Mouse (Mus musculus): ENCODE data around the gene Flrt1. TPM values are rescaled to one million over a fixed set of nuclear protein-coding genes. Genes with fewer than 3 reads are reported as not detected.
"Not testable (repeated sequence)": the region's sequence is repeated elsewhere in the genome, so short reads cannot be mapped to it uniquely, and the experiment has no call there.

Flrt1 gene
- polyA plus RNA-seq, 1 experiment from 2014 or later = 1.3 TPM

GRCm38 (mm10) chr19:7055173-7055572 lies 50.4 kb downstream of the Flrt1 start:
- H3K27ac ChIP-seq = peak overlapping the region; percentile 51
- H3K9ac ChIP-seq = no peak overlapping the region
- H3K4me3 ChIP-seq = no peak overlapping the region
- peaks cover 37% of the 10 kb centered on the region for H3K4me1 ChIP-seq (replicated peaks)
- peak overlapping the region; percentile 3; the same call in 1 of the 2 replicates for H3K4me2 ChIP-seq
- no peak for ATAC-seq (replicated peaks; ENCODE audit: insufficient number of reproducible peaks, insufficient read depth, low FRiP score, low read depth)
- no peaks in the 10 kb centered on the region for H3K27me3 ChIP-seq
- WGBS = 44% methylated on average over 3 of the region's 3 CpGs
- no peaks in the 10 kb centered on the region for H3K36me3 ChIP-seq
- no peaks in the 10 kb centered on the region for H3K9me3 ChIP-seq (replicated peaks)

GRCm38 (mm10) chr19:7054772-7055171 lies 50.8 kb downstream of the Flrt1 start:
- no peak overlapping the region; the same call in 1 of the 2 replicates for H3K4me2 ChIP-seq
- no peaks in the 10 kb centered on the region for H3K9me3 ChIP-seq (replicated peaks)
- H3K9ac ChIP-seq = no peak overlapping the region
- H3K4me1 ChIP-seq (replicated peaks) = peaks cover 37% of the 10 kb centered on the region
- H3K36me3 ChIP-seq = no peaks in the 10 kb centered on the region
- 36% methylated on average over 10 of the region's 10 CpGs for WGBS
- peak overlapping the region; percentile 51 for H3K27ac ChIP-seq
- no peaks in the 10 kb centered on the region for H3K27me3 ChIP-seq
- ATAC-seq (replicated peaks; ENCODE audit: insufficient number of reproducible peaks, insufficient read depth, low FRiP score, low read depth) = no peak
- no peak overlapping the region for H3K4me3 ChIP-seq

GRCm38 (mm10) chr19:7053382-7053781 lies 52.1 kb downstream of the Flrt1 start:
- not testable (repeated sequence) for ATAC-seq (replicated peaks; ENCODE audit: insufficient number of reproducible peaks, insufficient read depth, low FRiP score, low read depth); H3K27ac ChIP-seq; H3K27me3 ChIP-seq; H3K9ac ChIP-seq; H3K9me3 ChIP-seq (replicated peaks); H3K4me2 ChIP-seq; H3K4me3 ChIP-seq; H3K36me3 ChIP-seq
- peaks cover 34% of the 10 kb centered on the region for H3K4me1 ChIP-seq (replicated peaks)
- WGBS = 83% methylated on average over 4 of the region's 4 CpGs

- no peak for ATAC-seq (replicated peaks; ENCODE audit: insufficient number of reproducible peaks, insufficient read depth, low FRiP score, low read depth)
- 22% methylated on average over 4 of the region's 4 CpGs for WGBS
- no peak overlapping the region for H3K4me2 ChIP-seq
- H3K36me3 ChIP-seq = no peaks in the 10 kb centered on the region
- H3K9me3 ChIP-seq (replicated peaks) = no peaks in the 10 kb centered on the region
- H3K27ac ChIP-seq = peak overlapping the region; percentile 81
- peak overlapping the region; percentile 20; the same call in 1 of the 2 replicates for H3K9ac ChIP-seq
- H3K4me1 ChIP-seq (replicated peaks) = peaks cover 18% of the 10 kb centered on the region
- H3K4me3 ChIP-seq = no peak overlapping the region
- no peaks in the 10 kb centered on the region for H3K27me3 ChIP-seq
Measured at GRCm38 (mm10) chr19:7044706-7045105, 60.8 kb downstream of the Flrt1 start.

GRCm38 (mm10) chr19:7044279-7044678 lies 61.2 kb downstream of the Flrt1 start:
- H3K9ac ChIP-seq = peak overlapping the region; percentile 20; the same call in 1 of the 2 replicates
- peak overlapping the region; percentile 81 for H3K27ac ChIP-seq

More at GRCm38 (mm10) chr19:7044279-7044678, 61.2 kb downstream of the Flrt1 start:
- Histone ChIP-seq H3K27me3 (no peaks in the 10 kb centered on the region), H3K4me3 (no peak overlapping the region), H3K36me3 (no peaks in the 10 kb centered on the region), H3K4me2 (no peak overlapping the region), H3K9me3 (replicated peaks) (no peaks in the 10 kb centered on the region), H3K4me1 (replicated peaks) (peaks cover 18% of the 10 kb centered on the region)
- 47% methylated on average over 4 of the region's 4 CpGs for WGBS
- ATAC-seq (replicated peaks; ENCODE audit: insufficient number of reproducible peaks, insufficient read depth, low FRiP score, low read depth) = no peak

Other genes starting within 250 kb of the Flrt1 start
- gene Ccdc88b, start 247.5 kb downstream of the Flrt1 start, polyA plus RNA-seq (2015; fragmentation: Nextera tagmentation; extraction: Ambion mirVana) = 0.68 and 1.3 TPM in 2 replicates
- gene Trmt112, start 196.0 kb downstream of the Flrt1 start, polyA plus RNA-seq (2015; fragmentation: Nextera tagmentation; extraction: Ambion mirVana) = 72.8 and 80.1 TPM in 2 replicates
- gene Prdx5, start 195.6 kb downstream of the Flrt1 start, polyA plus RNA-seq (2015; fragmentation: Nextera tagmentation; extraction: Ambion mirVana) = 302 and 344 TPM in 2 replicates
- gene Esrra, start 183.9 kb downstream of the Flrt1 start, polyA plus RNA-seq (2015; fragmentation: Nextera tagmentation; extraction: Ambion mirVana) = 36.9 and 39.3 TPM in 2 replicates
- gene Catsperz, start 180.3 kb downstream of the Flrt1 start, polyA plus RNA-seq (2015; fragmentation: Nextera tagmentation; extraction: Ambion mirVana) = 1.9 and 3.4 TPM in 2 replicates
- 0.14 and 1.1 TPM in 2 replicates for gene Kcnk4, start 171.2 kb downstream of the Flrt1 start, polyA plus RNA-seq (2015; fragmentation: Nextera tagmentation; extraction: Ambion mirVana)
- gene Bad, start 163.9 kb downstream of the Flrt1 start, polyA plus RNA-seq (2015; fragmentation: Nextera tagmentation; extraction: Ambion mirVana) = 55.6 and 58.1 TPM in 2 replicates
- 20.8 and 27.7 TPM in 2 replicates for gene Gpr137, start 163.2 kb downstream of the Flrt1 start, polyA plus RNA-seq (2015; fragmentation: Nextera tagmentation; extraction: Ambion mirVana)
- gene Ppp1r14b, start 130.8 kb downstream of the Flrt1 start, polyA plus RNA-seq (2015; fragmentation: Nextera tagmentation; extraction: Ambion mirVana) = 136 and 138 TPM in 2 replicates
- gene Plcb3, start 129.3 kb downstream of the Flrt1 start, polyA plus RNA-seq (2015; fragmentation: Nextera tagmentation; extraction: Ambion mirVana) = 16.4 and 25.3 TPM in 2 replicates
- gene Fkbp2, start 125.2 kb downstream of the Flrt1 start, polyA plus RNA-seq (2015; fragmentation: Nextera tagmentation; extraction: Ambion mirVana) = 77.0 and 91.2 TPM in 2 replicates
- 133 and 149 TPM in 2 replicates for gene Vegfb, start 118.1 kb downstream of the Flrt1 start, polyA plus RNA-seq (2015; fragmentation: Nextera tagmentation; extraction: Ambion mirVana)
- 37.9 and 39.1 TPM in 2 replicates for gene Dnajc4, start 113.2 kb downstream of the Flrt1 start, polyA plus RNA-seq (2015; fragmentation: Nextera tagmentation; extraction: Ambion mirVana)
- gene Nudt22, start 109.6 kb downstream of the Flrt1 start, polyA plus RNA-seq (2015; fragmentation: Nextera tagmentation; extraction: Ambion mirVana) = 29.9 TPM in 2 replicates
- 17.4 and 18.0 TPM in 2 replicates for gene Trpt1, start 109.6 kb downstream of the Flrt1 start, polyA plus RNA-seq (2015; fragmentation: Nextera tagmentation; extraction: Ambion mirVana)
- 6.5 and 18.3 TPM in 2 replicates for gene Fermt3, start 86.3 kb downstream of the Flrt1 start, polyA plus RNA-seq (2015; fragmentation: Nextera tagmentation; extraction: Ambion mirVana)
- gene Stip1, start 65.8 kb downstream of the Flrt1 start, polyA plus RNA-seq (2015; fragmentation: Nextera tagmentation; extraction: Ambion mirVana) = 168 and 203 TPM in 2 replicates
- 49.1 and 57.6 TPM in 2 replicates for gene Macrod1, start 48.9 kb downstream of the Flrt1 start, polyA plus RNA-seq (2015; fragmentation: Nextera tagmentation; extraction: Ambion mirVana)
- gene Otub1, start 100.6 kb upstream of the Flrt1 start, polyA plus RNA-seq (2015; fragmentation: Nextera tagmentation; extraction: Ambion mirVana) = 122 and 135 TPM in 2 replicates
- 1,507 and 2,028 TPM in 2 replicates for gene Cox8a, start 111.9 kb upstream of the Flrt1 start, polyA plus RNA-seq (2015; fragmentation: Nextera tagmentation; extraction: Ambion mirVana)
- gene Naa40, start 135.5 kb upstream of the Flrt1 start, polyA plus RNA-seq (2015; fragmentation: Nextera tagmentation; extraction: Ambion mirVana) = 48.2 and 56.2 TPM in 2 replicates
- gene Rcor2, start 161.6 kb upstream of the Flrt1 start, polyA plus RNA-seq (2015; fragmentation: Nextera tagmentation; extraction: Ambion mirVana) = 13.1 and 16.9 TPM in 2 replicates
- gene Mark2, start 236.1 kb upstream of the Flrt1 start, polyA plus RNA-seq (2015; fragmentation: Nextera tagmentation; extraction: Ambion mirVana) = 26.4 and 38.1 TPM in 2 replicates